Mouse (Mus musculus): ENCODE data around the gene Rb1.

DNA sequence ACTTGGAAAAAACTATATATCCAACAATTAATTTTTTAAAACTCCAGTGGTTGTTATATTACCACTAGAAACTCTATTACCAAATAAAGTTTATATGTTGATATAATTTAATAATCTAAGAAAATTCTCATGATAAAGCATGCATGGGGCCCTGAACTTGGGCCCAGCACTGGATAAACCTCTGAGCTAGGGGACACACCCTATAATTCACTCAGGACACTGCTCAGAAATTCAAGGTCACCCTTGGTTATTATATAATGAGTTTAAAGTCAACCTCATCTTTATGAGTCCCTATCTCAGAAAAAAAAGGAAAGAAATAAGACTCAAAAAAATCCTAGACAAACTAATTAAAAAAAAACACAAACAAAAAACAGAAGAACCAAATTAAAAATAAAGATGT lies 8.7 kb downstream of the Rb1 start:
- TF ChIP-seq CTCF (IDR thresholded peaks at IDR 0.05; ENCODE audit: low read depth), result no peak
- TF ChIP-seq EP300 (IDR thresholded peaks at IDR 0.05; ENCODE audit: low read depth), result no peak

Measured in heart, postnatal 0 days (tissue).